Mouse (Mus musculus) cortical plate, adult 2 months (tissue): ENCODE measurements around the gene Lins1. TPM values are rescaled to one million over a fixed set of nuclear protein-coding genes. Genes with fewer than 3 reads are reported as not detected.

Source experiments
- H3K27ac ChIP-seq: fragments of 200-500 bp; 2 replicates; pipeline ENCODE4 v1.5.1; 2012; ENCODE audit warnings: low read length, control low read depth, inconsistent platforms; ENCODE audit not compliant: insufficient read depth
- H3K4me1 ChIP-seq: fragments of 200-500 bp; 2 replicates; pipeline ENCODE4 v1.6.1; 2011; ENCODE audit warnings: low read length; ENCODE audit not compliant: control insufficient read depth, insufficient read depth
- H3K4me3 ChIP-seq: fragments of 200-500 bp; 2 replicates; pipeline ENCODE4 v1.5.1; 2011; ENCODE audit warnings: mild to moderate bottlenecking, low read length, control low read depth; ENCODE audit not compliant: insufficient read depth
- CTCF ChIP-seq: fragments of 200-500 bp; IDR thresholded peaks from 2 replicates; pipeline ENCODE4 v1.5.1; 2011; ENCODE audit warnings: mild to moderate bottlenecking, control low read depth, low read length; ENCODE audit not compliant: insufficient read depth; ENCODE audit errors: extremely low read depth
- POLR2A ChIP-seq: fragments of 200-500 bp; IDR thresholded peaks from 2 replicates; pipeline ENCODE4 v1.6.1; 2011; ENCODE audit warnings: mild to moderate bottlenecking, low read length, control low read depth; ENCODE audit not compliant: insufficient read depth; ENCODE audit errors: extremely low read depth
- polyA plus RNA-seq: library from polyadenylated mRNA; depleted of rRNA; stranded (reverse); fragments of >200 nt; gene quantifications from 2 replicates; pipeline ENCODE4 v1.2.3, GENCODE M21; 2012

Gene Lins1
- polyA plus RNA-seq, 1 experiment, result 10.3 TPM

DNA sequence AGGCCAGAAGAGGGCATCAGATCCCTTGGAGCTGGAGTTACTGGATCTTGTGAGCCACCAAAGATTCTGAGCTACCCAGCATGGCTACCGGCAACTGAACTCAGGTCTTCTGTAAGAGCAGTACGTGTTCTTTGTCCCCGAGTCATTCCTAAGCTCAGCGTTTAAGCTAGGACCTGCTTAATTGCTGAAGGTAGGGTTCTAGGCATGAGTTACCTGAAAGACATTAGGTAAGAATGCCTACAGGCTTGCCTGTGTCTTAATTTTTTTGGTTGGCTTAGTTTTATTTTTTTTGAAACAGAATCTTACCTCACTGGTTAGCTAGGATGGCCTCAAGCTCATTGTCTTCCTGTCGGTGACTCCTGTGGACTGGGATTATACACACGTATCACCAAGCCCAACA is 38.4 kb downstream of the Lins1 start:
- Histone ChIP-seq H3K4me1 (no peaks in the 10 kb centered on the region), H3K4me3 (no peak overlapping the region), H3K27ac (no peak overlapping the region)
- TF ChIP-seq CTCF (no peak), POLR2A (no peak)

DNA sequence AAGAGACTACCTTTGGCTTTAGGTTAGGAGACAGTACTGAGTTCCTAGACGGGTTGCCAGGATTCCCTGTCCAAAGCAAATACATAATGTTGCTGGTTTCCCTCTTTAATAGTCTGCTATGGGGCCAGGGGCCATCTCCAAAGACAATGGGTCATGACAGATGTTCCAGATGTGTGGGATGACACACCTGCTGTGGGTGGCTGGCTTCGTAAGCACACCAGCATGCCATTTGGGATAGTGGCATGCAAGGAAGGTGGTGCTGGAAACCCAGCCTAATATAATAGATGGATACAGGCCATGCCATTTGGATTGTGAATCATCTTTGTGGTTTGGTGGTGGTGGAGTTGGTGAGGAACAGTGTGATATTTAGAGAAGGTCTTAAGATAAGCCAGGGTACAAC is 39.5 kb downstream of the Lins1 start:
- no peak overlapping the region for H3K27ac ChIP-seq
- no peak overlapping the region for H3K4me3 ChIP-seq
- H3K4me1 ChIP-seq, result no peaks in the 10 kb centered on the region
- no peak for TF ChIP-seq CTCF
- TF ChIP-seq POLR2A, result no peak

DNA sequence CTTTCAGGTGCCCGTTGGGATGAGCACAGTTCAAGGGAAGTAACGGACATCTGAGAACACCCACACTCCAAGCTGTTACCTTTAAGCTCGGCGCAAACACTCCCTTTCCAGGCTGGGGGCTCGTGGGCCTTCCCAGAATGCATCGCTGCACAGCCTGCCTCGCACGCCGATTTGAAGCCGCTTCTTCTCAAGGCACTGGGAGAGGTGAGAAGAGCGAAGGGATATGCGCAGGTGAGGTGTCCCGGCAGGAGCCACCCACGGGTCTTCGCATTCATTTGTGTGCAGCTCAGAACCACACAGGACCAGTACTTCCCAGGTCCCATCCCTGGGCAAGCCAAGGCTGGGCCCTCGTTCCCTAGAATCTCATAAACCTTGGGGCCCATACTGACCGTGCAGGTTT is 43.7 kb downstream of the Lins1 start:
- TF ChIP-seq CTCF (no peak), POLR2A (no peak)

DNA sequence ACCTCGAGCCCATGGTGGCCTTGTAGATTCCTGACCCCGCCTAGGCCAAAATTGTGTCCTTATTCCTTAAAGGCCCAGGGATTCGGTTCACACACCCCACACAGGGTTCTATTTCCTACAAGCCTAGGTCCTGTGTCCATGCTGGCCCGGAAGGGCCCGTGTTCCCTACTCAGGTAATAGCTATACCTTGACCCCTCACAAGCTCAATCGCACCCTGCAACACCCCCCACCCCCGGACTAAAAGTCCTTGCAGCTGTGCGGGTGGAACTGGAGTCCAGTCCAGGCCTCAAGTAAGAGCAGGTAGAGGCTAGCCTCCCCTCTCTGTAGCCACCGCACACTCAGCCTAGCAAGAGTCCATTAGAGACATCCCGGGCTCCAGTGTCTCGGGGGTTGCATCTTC is 44.2 kb downstream of the Lins1 start:
- no peak overlapping the region for H3K4me3 ChIP-seq
- no peaks in the 10 kb centered on the region for H3K4me1 ChIP-seq
- TF ChIP-seq POLR2A, result no peak
- no peak overlapping the region for H3K27ac ChIP-seq

More for the DNA sequence above, 43.7 kb downstream of the Lins1 start:
- Histone ChIP-seq H3K4me3 (no peak overlapping the region), H3K4me1 (no peaks in the 10 kb centered on the region), H3K27ac (no peak overlapping the region)

DNA sequence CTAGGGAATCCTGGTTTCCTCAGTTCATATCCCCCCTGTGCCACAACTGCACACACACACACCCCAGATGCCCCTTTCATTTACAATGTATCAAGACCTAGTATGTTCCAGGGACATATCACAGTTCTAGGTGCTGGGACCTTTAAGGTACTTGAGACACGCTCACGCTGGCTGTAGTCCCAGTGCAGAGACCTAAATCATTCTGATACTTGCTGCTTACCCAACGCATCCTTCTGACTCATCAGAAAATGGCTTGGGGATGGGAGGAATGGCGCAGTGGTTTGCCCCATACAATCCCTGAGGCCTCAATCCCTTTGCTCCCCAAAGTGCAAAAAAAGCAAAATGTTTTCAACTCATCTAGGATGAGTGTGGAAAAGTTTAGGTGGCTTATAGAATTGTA is 44.8 kb downstream of the Lins1 start:
- Histone ChIP-seq H3K4me3 (no peak overlapping the region), H3K27ac (no peak overlapping the region), H3K4me1 (no peaks in the 10 kb centered on the region)
- TF ChIP-seq CTCF (no peak), POLR2A (no peak)

DNA sequence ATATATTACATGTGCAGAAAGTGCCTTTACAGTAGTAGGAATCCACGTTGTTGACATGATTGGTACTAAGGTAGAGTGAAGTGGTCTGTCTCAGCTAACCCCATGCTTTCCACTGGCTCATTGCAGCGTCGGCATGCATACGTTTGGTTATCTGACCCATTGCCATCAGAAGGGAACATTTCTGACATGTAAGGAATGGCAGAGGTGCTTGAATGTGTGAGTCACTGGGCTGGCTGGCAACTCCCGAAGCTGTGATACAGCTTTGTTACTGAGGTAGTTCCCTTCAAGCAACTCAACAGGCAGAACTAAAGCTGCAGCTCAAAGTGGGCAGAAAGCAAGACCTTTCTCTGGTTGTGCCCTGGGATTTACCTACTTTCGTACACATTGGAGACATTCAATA is 45.3 kb downstream of the Lins1 start:
- H3K27ac ChIP-seq, result no peak overlapping the region
- TF ChIP-seq POLR2A (no peak), CTCF (no peak)
- no peaks in the 10 kb centered on the region for H3K4me1 ChIP-seq
- no peak overlapping the region for H3K4me3 ChIP-seq

DNA sequence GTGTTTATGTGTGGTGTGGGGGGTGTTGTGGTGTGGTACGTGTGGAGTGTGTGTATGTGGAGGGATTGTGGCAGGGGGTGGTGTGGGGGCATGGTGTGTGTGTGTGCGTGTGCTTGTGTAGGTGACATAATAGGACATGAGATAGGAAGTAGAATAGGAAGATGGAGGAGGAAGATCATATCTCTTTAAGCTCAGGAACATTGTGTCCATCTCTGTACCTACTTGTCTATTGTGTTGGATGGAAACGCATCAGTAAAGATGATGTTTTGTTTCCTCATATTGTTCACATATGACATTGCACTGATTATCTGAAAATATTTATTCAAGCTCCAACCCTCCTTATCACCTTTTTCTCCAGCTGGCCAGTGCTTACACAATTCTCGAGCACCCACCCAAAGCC is 47.7 kb downstream of the Lins1 start:
- Histone ChIP-seq H3K27ac (no peak overlapping the region), H3K4me1 (no peaks in the 10 kb centered on the region), H3K4me3 (no peak overlapping the region)
- TF ChIP-seq CTCF (no peak), POLR2A (no peak)

DNA sequence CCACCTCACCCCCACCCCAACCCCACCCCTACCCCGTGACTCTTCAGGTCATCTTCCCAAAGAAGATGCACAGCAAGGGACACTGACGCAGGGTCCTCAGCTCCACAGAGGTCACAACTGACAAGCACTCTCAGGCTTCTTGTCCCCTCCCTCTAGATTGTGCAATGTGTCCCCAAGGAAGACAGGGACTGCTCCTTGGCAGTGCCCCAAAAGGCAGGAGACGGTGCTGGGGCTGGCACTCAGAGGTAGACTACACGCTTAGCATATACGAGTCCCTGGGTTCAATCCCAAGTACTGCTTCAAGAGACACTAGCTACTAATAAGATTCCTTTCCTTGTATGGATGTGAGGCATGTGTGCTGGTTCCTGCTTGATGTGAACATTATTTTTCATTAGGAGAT is 51.3 kb downstream of the Lins1 start:
- no peaks in the 10 kb centered on the region for H3K4me1 ChIP-seq
- no peak overlapping the region for H3K27ac ChIP-seq
- TF ChIP-seq POLR2A (no peak), CTCF (no peak)
- no peak overlapping the region for H3K4me3 ChIP-seq

DNA sequence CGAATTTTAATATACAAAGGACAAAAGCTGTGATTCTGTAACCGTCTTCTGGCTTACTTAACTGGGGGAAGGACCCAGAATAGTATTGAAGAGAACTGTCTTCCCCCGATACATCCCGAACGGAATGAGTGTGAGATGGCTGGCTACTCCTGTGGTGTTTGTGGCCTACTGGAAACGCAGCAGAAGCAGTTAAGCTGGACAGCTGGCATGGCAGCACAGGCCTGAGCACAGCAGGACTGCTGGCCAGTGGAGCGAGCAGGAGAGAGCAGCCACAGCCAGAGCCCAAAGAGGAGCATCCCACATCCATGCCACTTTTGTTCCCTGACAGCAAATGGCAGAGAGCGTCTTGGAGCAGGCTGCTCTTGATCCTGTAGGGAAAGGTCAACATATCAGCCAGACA is 51.7 kb downstream of the Lins1 start:
- H3K4me1 ChIP-seq, result no peaks in the 10 kb centered on the region
- no peak overlapping the region for H3K4me3 ChIP-seq
- no peak overlapping the region for H3K27ac ChIP-seq
- TF ChIP-seq POLR2A, result no peak
- no peak for TF ChIP-seq CTCF

DNA sequence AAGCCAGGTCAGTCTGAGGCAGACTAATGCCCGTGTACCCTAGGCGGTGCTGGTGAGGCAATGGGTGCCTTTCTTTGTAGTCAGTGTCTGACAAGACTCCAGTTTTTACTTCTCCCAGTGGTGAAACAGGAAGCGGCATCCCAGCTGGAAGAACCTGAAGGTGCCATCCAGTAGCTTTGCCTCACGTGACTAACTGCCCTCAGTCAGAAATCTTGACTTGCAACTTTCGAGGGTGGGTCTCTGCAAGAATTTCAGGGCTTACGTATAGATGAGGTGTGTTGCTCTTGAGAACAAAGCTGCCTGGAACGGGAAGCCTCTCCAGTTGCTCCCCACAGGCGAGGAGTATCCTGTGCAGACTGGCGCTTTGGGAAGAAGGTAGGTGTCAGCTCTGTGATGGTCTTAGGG is 53.7 kb downstream of the Lins1 start, which contains the start of gene Cers3:
Cers3 (plus strand) TSS at position 128 of the 405 bp plus-strand sequence.
- no peak within 1 kb of the TSS for H3K27ac ChIP-seq
- no peak within 1 kb of the TSS for H3K4me3 ChIP-seq
- TF ChIP-seq POLR2A, result no peak
- TF ChIP-seq CTCF, result no peak
- no peaks in the 10 kb centered on the region for H3K4me1 ChIP-seq

DNA sequence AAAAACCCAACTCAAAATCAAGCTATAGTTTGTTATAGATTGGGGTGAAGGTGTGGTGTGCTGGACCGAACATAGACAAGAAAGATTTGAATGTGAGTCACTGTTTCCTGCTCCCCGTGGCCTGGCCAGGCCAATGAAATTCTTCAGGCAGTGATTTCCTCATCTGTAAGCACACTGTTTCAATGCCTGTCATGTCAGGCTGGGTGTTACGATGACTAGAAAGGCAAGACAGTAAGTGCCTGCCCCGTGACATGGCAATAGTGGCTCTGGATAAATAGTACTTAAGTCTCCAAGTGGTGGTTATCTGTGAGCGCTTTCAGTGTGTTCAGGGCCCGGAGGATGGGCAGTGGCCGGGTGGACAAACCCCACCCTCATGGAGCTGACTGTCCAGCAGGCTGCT is 57.3 kb downstream of the Lins1 start:
- H3K4me1 ChIP-seq, result no peaks in the 10 kb centered on the region
- H3K4me3 ChIP-seq, result no peak overlapping the region
- TF ChIP-seq POLR2A (no peak), CTCF (no peak)
- no peak overlapping the region for H3K27ac ChIP-seq
